Mouse (Mus musculus) liver, adult 2 months (tissue): ENCODE measurements around the gene Cd164.

Source experiments
- CTCF ChIP-seq: fragments of 200-500 bp; IDR thresholded peaks from 2 replicates; pipeline ENCODE4 v1.5.1; 2011; ENCODE audit warnings: low read depth, low read length, control low read depth
- POLR2A ChIP-seq: fragments of 200-500 bp; IDR thresholded peaks from 2 replicates; pipeline ENCODE4 v1.6.1; 2011; ENCODE audit warnings: low read length, control low read depth; ENCODE audit not compliant: insufficient read depth; ENCODE audit errors: extremely low read depth

GRCm38 (mm10) chr10:41552847-41553589, 33.8 kb downstream of the Cd164 start:
- TF ChIP-seq CTCF (no peak), POLR2A (no peak)
